Mouse (Mus musculus) thymus, adult 2 months (tissue): ENCODE measurements around the gene Prmt1. TPM values are rescaled to one million over a fixed set of nuclear protein-coding genes. Genes with fewer than 3 reads are reported as not detected.

Experiments
- DNase-seq: peaks from one replicate; pipeline ENCODE4 v3.0.0; 2021
- H3K27ac ChIP-seq: fragments of 200-500 bp; 2 replicates; pipeline ENCODE4 v1.5.1; 2012; ENCODE audit warnings: low read length, control low read depth; ENCODE audit not compliant: control insufficient read depth, insufficient read depth
- H3K27me3 ChIP-seq: fragments of 200-500 bp; 2 replicates; pipeline ENCODE4 v1.6.1; 2012; ENCODE audit warnings: mild to moderate bottlenecking, low read length, moderate library complexity, mixed read lengths; ENCODE audit not compliant: control insufficient read depth, insufficient read depth
- H3K36me3 ChIP-seq: fragments of 200-500 bp; 2 replicates; pipeline ENCODE4 v1.6.1; 2012; ENCODE audit warnings: mild to moderate bottlenecking, low read length, moderate library complexity; ENCODE audit not compliant: control insufficient read depth, insufficient read depth
- H3K4me1 ChIP-seq: fragments of 200-500 bp; replicated peaks from 2 replicates; pipeline ENCODE4 v1.6.1; 2012; ENCODE audit warnings: low read length; ENCODE audit not compliant: control insufficient read depth, insufficient read depth
- H3K4me3 ChIP-seq: fragments of 200-500 bp; 2 replicates; pipeline ENCODE4 v1.5.1; 2012; ENCODE audit warnings: mild to moderate bottlenecking, low read length, control low read depth, moderate library complexity; ENCODE audit not compliant: control insufficient read depth, insufficient read depth
- CTCF ChIP-seq: fragments of 200-500 bp; IDR thresholded peaks from 2 replicates; pipeline ENCODE4 v1.5.1; 2012; ENCODE audit warnings: mild to moderate bottlenecking, control low read depth, low read length, moderate library complexity, borderline replicate concordance; ENCODE audit not compliant: control insufficient read depth, poor library complexity, insufficient read depth; ENCODE audit errors: extremely low read depth
- POLR2A ChIP-seq: fragments of 200-500 bp; IDR thresholded peaks from 2 replicates; pipeline ENCODE4 v1.6.1; 2012; ENCODE audit warnings: mild to moderate bottlenecking, low read length, control low read depth, moderate library complexity; ENCODE audit not compliant: control insufficient read depth, poor library complexity, insufficient read depth; ENCODE audit errors: extremely low read depth
- WGBS: fragments of 180-500 bp; shearing (Covaris S2); methylation state at CpG from one replicate; pipeline ENCODE4 v1.1.7; 2018; 5-methylcytosine and 5-hydroxymethylcytosine counted together
- polyA plus RNA-seq: library from polyadenylated mRNA; depleted of rRNA; stranded (reverse); fragments of >200 nt; gene quantifications from 2 replicates; pipeline ENCODE4 v1.2.3, GENCODE M21; 2012; rRNA removed

Prmt1 gene
- polyA plus RNA-seq, 1 experiment, result 242 TPM

- H3K4me3 ChIP-seq, result no peak overlapping the region
- no peak for TF ChIP-seq CTCF
- no peak for TF ChIP-seq POLR2A
- no peaks in the 10 kb centered on the region; the same call in 1 of the 2 replicates for H3K27me3 ChIP-seq
- 35% methylated on average over 6 of the region's 6 CpGs for WGBS
- H3K27ac ChIP-seq, result no peak overlapping the region
- peaks cover 8% of the 10 kb centered on the region for H3K4me1 ChIP-seq
- no peaks in the 10 kb centered on the region for H3K36me3 ChIP-seq
- DNase-seq, result no peak
These were observed 36.4 kb downstream of the Prmt1 start for GRCm38 (mm10) chr7:44949922-44950321.

- 87% methylated on average over 7 of the region's 7 CpGs for WGBS
- TF ChIP-seq CTCF, result no peak
- no peak for TF ChIP-seq POLR2A
- no peak within 1 kb of the TSS for H3K4me3 ChIP-seq
- H3K27me3 ChIP-seq, result no peaks in the 10 kb centered on the region
- DNase-seq, result no peak
- H3K4me1 ChIP-seq, result no peaks in the 10 kb centered on the region
- H3K27ac ChIP-seq, result no peak within 1 kb of the TSS
- no peaks in the 10 kb centered on the region for H3K36me3 ChIP-seq
These were observed 43.5 kb downstream of the Prmt1 start, which contains the start of gene Tsks for GRCm38 (mm10) chr7:44942904-44943303. Tsks (plus strand) TSS chr7:44943204.

- no peaks in the 10 kb centered on the region for H3K4me1 ChIP-seq
- no peak for DNase-seq
- no peak overlapping the region for H3K4me3 ChIP-seq
- H3K27me3 ChIP-seq, result no peaks in the 10 kb centered on the region
- TF ChIP-seq POLR2A (no peak), CTCF (no peak)
- no peak overlapping the region for H3K27ac ChIP-seq
- WGBS, result 99% methylated on average over 4 of the region's 4 CpGs
- H3K36me3 ChIP-seq, result no peaks in the 10 kb centered on the region
These were observed 47.7 kb downstream of the Prmt1 start for GRCm38 (mm10) chr7:44938680-44939079.

- Histone ChIP-seq H3K27me3 (no peaks in the 10 kb centered on the region), H3K36me3 (no peaks in the 10 kb centered on the region), H3K27ac (peak within 1 kb of the TSS; percentile 47; the same call in 1 of the 2 replicates), H3K4me3 (peak within 1 kb of the TSS; percentile 97), H3K4me1 (peaks cover 2% of the 10 kb centered on the region; the same call in 1 of the 2 replicates)
- peak; percentile 100 for DNase-seq
- WGBS, result 1% methylated on average over 84 of the region's 84 CpGs
- TF ChIP-seq POLR2A (peak; percentile 68), CTCF (peak; percentile 48)
These were observed 56.9 kb downstream of the Prmt1 start, which contains the start of gene Ap2a1 for GRCm38 (mm10) chr7:44929204-44930151. Ap2a1 (minus strand) TSS chr7:44929496.

GRCm38 (mm10) chr7:44928570-44928969, 57.8 kb downstream of the Prmt1 start:
- Histone ChIP-seq H3K27ac (no peak overlapping the region), H3K27me3 (no peaks in the 10 kb centered on the region), H3K4me3 (peak overlapping the region; percentile 97), H3K4me1 (peaks cover 2% of the 10 kb centered on the region; the same call in 1 of the 2 replicates), H3K36me3 (no peaks in the 10 kb centered on the region; the same call in 1 of the 2 replicates)
- 0% methylated on average over 1 of the region's 1 CpGs for WGBS
- DNase-seq, result no peak
- no peak for TF ChIP-seq CTCF
- TF ChIP-seq POLR2A, result no peak

Other genes starting within 250 kb of the Prmt1 start
- 105 and 111 TPM in 2 replicates for gene Vrk3, start 238.2 kb downstream of the Prmt1 start, polyA plus RNA-seq
- gene Zfp473, start 235.5 kb downstream of the Prmt1 start, polyA plus RNA-seq, result 1.1 TPM in 2 replicates
- gene Nup62, start 170.5 kb downstream of the Prmt1 start, polyA plus RNA-seq, result 189 and 223 TPM in 2 replicates
- 71.7 and 74.4 TPM in 2 replicates for gene Il4i1, start 170.2 kb downstream of the Prmt1 start, polyA plus RNA-seq
- 76.5 and 102 TPM in 2 replicates for gene Atf5, start 169.9 kb downstream of the Prmt1 start, polyA plus RNA-seq
- gene Akt1s1, start 137.6 kb downstream of the Prmt1 start, polyA plus RNA-seq, result 91.4 and 120 TPM in 2 replicates
- 138 and 151 TPM in 2 replicates for gene Tbc1d17, start 137.5 kb downstream of the Prmt1 start, polyA plus RNA-seq
- 110 and 135 TPM in 2 replicates for gene Pnkp, start 129.4 kb downstream of the Prmt1 start, polyA plus RNA-seq
- gene Ptov1, start 116.8 kb downstream of the Prmt1 start, polyA plus RNA-seq, result 316 and 338 TPM in 2 replicates
- gene Med25, start 93.9 kb downstream of the Prmt1 start, polyA plus RNA-seq, result 220 and 266 TPM in 2 replicates
- 60.9 and 73.3 TPM in 2 replicates for gene Fuz, start 90.5 kb downstream of the Prmt1 start, polyA plus RNA-seq
- 133 and 147 TPM in 2 replicates for gene Ap2a1, start 57.1 kb downstream of the Prmt1 start, polyA plus RNA-seq
- gene Tsks, start 43.4 kb downstream of the Prmt1 start, polyA plus RNA-seq, result 0.29 and 1.0 TPM in 2 replicates
- gene Cpt1c, start 11.7 kb downstream of the Prmt1 start, polyA plus RNA-seq, result 4.4 and 6.8 TPM in 2 replicates
- gene Irf3, start 11.1 kb upstream of the Prmt1 start, polyA plus RNA-seq, result 227 and 277 TPM in 2 replicates
- gene Bcl2l12, start 12.1 kb upstream of the Prmt1 start, polyA plus RNA-seq, result 85.6 and 87.4 TPM in 2 replicates
- gene Scaf1, start 29.8 kb upstream of the Prmt1 start, polyA plus RNA-seq, result 118 and 131 TPM in 2 replicates
- 41.7 and 62.3 TPM in 2 replicates for gene Rras, start 31.4 kb upstream of the Prmt1 start, polyA plus RNA-seq
- 32.7 and 43.5 TPM in 2 replicates for gene Prr12, start 66.3 kb upstream of the Prmt1 start, polyA plus RNA-seq
- gene Nosip, start 75.9 kb upstream of the Prmt1 start, polyA plus RNA-seq, result 159 and 165 TPM in 2 replicates
- 32.4 and 40.5 TPM in 2 replicates for gene Prrg2, start 76.1 kb upstream of the Prmt1 start, polyA plus RNA-seq
- 22.2 and 34.9 TPM in 2 replicates for gene Rcn3, start 105.7 kb upstream of the Prmt1 start, polyA plus RNA-seq
- gene Fcgrt, start 117.3 kb upstream of the Prmt1 start, polyA plus RNA-seq, result 30.8 and 38.9 TPM in 2 replicates
- 343 and 363 TPM in 2 replicates for gene Rps11, start 137.9 kb upstream of the Prmt1 start, polyA plus RNA-seq
- 4,999 and 5,006 TPM in 2 replicates for gene Rpl13a, start 142.2 kb upstream of the Prmt1 start, polyA plus RNA-seq
- 0.27 and 0.91 TPM in 2 replicates for gene Gm45713, start 149.7 kb upstream of the Prmt1 start, polyA plus RNA-seq
- gene Flt3l, start 149.9 kb upstream of the Prmt1 start, polyA plus RNA-seq, result 177 and 207 TPM in 2 replicates
- gene Pih1d1, start 167.7 kb upstream of the Prmt1 start, polyA plus RNA-seq, result 72.5 and 78.7 TPM in 2 replicates
- 97.2 and 101 TPM in 2 replicates for gene Aldh16a1, start 168.0 kb upstream of the Prmt1 start, polyA plus RNA-seq
- 1.2 and 2.0 TPM in 2 replicates for gene Slc17a7, start 177.4 kb upstream of the Prmt1 start, polyA plus RNA-seq
- gene Gfy, start 193.0 kb upstream of the Prmt1 start, polyA plus RNA-seq, result 0.09 and 0.11 TPM in 2 replicates
- not detected in 2 replicates for gene Pth2, start 194.4 kb upstream of the Prmt1 start, polyA plus RNA-seq
- 0.32 and 0.37 TPM in 2 replicates for gene Ccdc155, start 218.3 kb upstream of the Prmt1 start, polyA plus RNA-seq
- 3.0 and 3.5 TPM in 2 replicates for gene Dkkl1, start 225.6 kb upstream of the Prmt1 start, polyA plus RNA-seq
- gene Tead2, start 229.2 kb upstream of the Prmt1 start, polyA plus RNA-seq, result 5.0 and 8.5 TPM in 2 replicates